Mouse (Mus musculus) neutrophil, adult 5-6 weeks (primary cell): ENCODE measurements at regions not wholly inside any gene's neighbourhood (a gene's known extent, or its start where the extent isn't known, plus 50 kb on each side); places are given as distances from the start of the nearest gene placed in this dataset.

Experiments used
- ATAC-seq: fragments of 151-379, 151-347 bp; 2 replicates; pipeline ENCODE4 v1.8.0; 2017; ENCODE audit warnings: mild to moderate bottlenecking, moderate TSS enrichment; ENCODE audit not compliant: insufficient number of reproducible peaks, poor library complexity, low FRiP score, severe bottlenecking; ENCODE audit errors: extremely low read depth

GRCm38 (mm10) chr2:117866946-117867345 is 244.7 kb upstream of the Thbs1 start:
- no peak for ATAC-seq

- ATAC-seq = no peak
These were observed 244.3 kb upstream of the Thbs1 start for GRCm38 (mm10) chr2:117867409-117867808.

GRCm38 (mm10) chr2:117868857-117869256 is 242.8 kb upstream of the Thbs1 start:
- no peak for ATAC-seq

- no peak for ATAC-seq
These were observed 240.0 kb upstream of the Thbs1 start for GRCm38 (mm10) chr2:117871507-117872282.

- no peak for ATAC-seq
These were observed 233.9 kb upstream of the Thbs1 start for GRCm38 (mm10) chr2:117877816-117878215.

- ATAC-seq = no peak
These were observed 229.5 kb upstream of the Thbs1 start for GRCm38 (mm10) chr2:117882136-117882535.

- ATAC-seq = no peak
These were observed 228.8 kb upstream of the Thbs1 start for GRCm38 (mm10) chr2:117882890-117883289.

GRCm38 (mm10) chr2:117886516-117886915 is 225.2 kb upstream of the Thbs1 start:
- no peak for ATAC-seq

GRCm38 (mm10) chr2:117901311-117901710 is 210.4 kb upstream of the Thbs1 start:
- ATAC-seq = no peak

GRCm38 (mm10) chr2:117902837-117903236 is 208.8 kb upstream of the Thbs1 start:
- no peak for ATAC-seq

GRCm38 (mm10) chr2:117903705-117904104 is 208.0 kb upstream of the Thbs1 start:
- ATAC-seq = no peak

- ATAC-seq = no peak
These were observed 205.2 kb upstream of the Thbs1 start for GRCm38 (mm10) chr2:117906509-117906908.

- ATAC-seq = no peak
These were observed 200.9 kb upstream of the Thbs1 start for GRCm38 (mm10) chr2:117910781-117911180.

GRCm38 (mm10) chr2:117912722-117913121 is 199.0 kb upstream of the Thbs1 start:
- ATAC-seq = no peak

- peak; percentile 93 for ATAC-seq
These were observed 197.8 kb upstream of the Thbs1 start for GRCm38 (mm10) chr2:117913846-117914245.

GRCm38 (mm10) chr2:117915821-117916220 is 195.9 kb upstream of the Thbs1 start:
- ATAC-seq = no peak

GRCm38 (mm10) chr2:117917181-117917580 is 194.5 kb upstream of the Thbs1 start:
- no peak for ATAC-seq

- ATAC-seq = no peak
These were observed 186.8 kb upstream of the Thbs1 start for GRCm38 (mm10) chr2:117924877-117925276.

- ATAC-seq = peak; percentile 95
These were observed 186.3 kb upstream of the Thbs1 start for GRCm38 (mm10) chr2:117925412-117925811.

GRCm38 (mm10) chr2:117928062-117928461 is 183.6 kb upstream of the Thbs1 start:
- ATAC-seq = no peak

GRCm38 (mm10) chr2:117929586-117929985 is 182.1 kb upstream of the Thbs1 start:
- no peak for ATAC-seq
